Mouse (Mus musculus): Measurements from ENCODE around the gene Rpl7a.

The Rpl7a gene

GRCm38 (mm10) chr2:26956811-26957487, 46.4 kb downstream of the Rpl7a start:
- no peak for DNase-seq (ENCODE audit: low spot score)

- DNase-seq (ENCODE audit: low spot score): no peak
These were observed 46.9 kb downstream of the Rpl7a start for GRCm38 (mm10) chr2:26957488-26957859.

- DNase-seq (ENCODE audit: low spot score): no peak
These were observed 50.2 kb downstream of the Rpl7a start for GRCm38 (mm10) chr2:26960756-26961155.
